Mouse (Mus musculus): ENCODE measurements around the gene Olfr331. TPM values are rescaled to one million over a fixed set of nuclear protein-coding genes. Genes with fewer than 3 reads are reported as not detected.
"Not testable (repeated sequence)": the region's sequence is repeated elsewhere in the genome, so short reads cannot be mapped to it uniquely, and the experiment has no call there.

Gene Olfr331
- total and polyA plus RNA-seq, 3 experiments: not detected

DNA sequence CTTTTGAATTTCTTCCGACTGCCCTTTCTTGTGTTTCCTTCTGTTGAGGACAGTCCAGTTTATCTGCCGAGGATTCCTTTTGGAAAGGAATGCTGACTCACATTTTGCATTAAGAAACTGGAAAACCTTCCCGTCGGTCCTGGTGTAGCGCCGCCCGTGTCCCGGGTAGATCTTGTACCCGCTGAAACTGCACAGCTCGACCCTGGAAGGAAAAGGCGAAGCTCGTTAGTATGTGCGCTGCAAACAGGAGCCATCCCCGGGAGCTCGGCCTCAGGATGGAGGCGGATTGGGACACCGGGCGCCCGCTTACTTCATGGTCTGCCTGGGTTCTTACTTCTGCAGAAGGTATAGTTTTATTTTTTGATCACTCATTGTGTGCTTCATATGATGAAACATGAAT is 6.7 kb upstream of the Olfr331 start:
- in situ Hi-C loops (cut with MboI; ENCODE audit: low pct_ligation_motif_present, low pct_unique_long_range_greater_than_20kb, low sequenced_read_pairs); H3K4me2 ChIP-seq (ENCODE audit: insufficient read depth, low read depth, poor library complexity, severe bottlenecking); dilution Hi-C loops (cut with MboI; ENCODE audit: extremely low pct_ligation_motif_present, extremely low pct_unique_long_range_greater_than_20kb, low sequenced_read_pairs); H3K79me2 ChIP-seq (replicated peaks; ENCODE audit: control insufficient read depth, extremely low read depth, insufficient read depth, poor library complexity, severe bottlenecking); H3K27ac ChIP-seq (ENCODE audit: insufficient read depth, low read depth); H3K9ac ChIP-seq (ENCODE audit: insufficient read depth, low read depth); H3K4me3 ChIP-seq (replicated peaks in 1 of 3; ENCODE audit: low read depth in 2 of 3, low read length in 2 of 3, poor library complexity in 1 of 3); H3K9me3 ChIP-seq (replicated peaks; ENCODE audit: low read length); H3K36me3 ChIP-seq (replicated peaks in 1 of 2; ENCODE audit: control insufficient read depth in 1 of 2, insufficient read depth in 1 of 2, low read length in 1 of 2); H3K4me1 ChIP-seq (ENCODE audit: control insufficient read depth in 1 of 2, insufficient read depth in 2 of 2); DNase-seq (ENCODE audit: extremely low read depth): not testable (repeated sequence)
- peaks cover 21% of the 10 kb centered on the region for H3K27me3 ChIP-seq (replicated peaks)

DNA sequence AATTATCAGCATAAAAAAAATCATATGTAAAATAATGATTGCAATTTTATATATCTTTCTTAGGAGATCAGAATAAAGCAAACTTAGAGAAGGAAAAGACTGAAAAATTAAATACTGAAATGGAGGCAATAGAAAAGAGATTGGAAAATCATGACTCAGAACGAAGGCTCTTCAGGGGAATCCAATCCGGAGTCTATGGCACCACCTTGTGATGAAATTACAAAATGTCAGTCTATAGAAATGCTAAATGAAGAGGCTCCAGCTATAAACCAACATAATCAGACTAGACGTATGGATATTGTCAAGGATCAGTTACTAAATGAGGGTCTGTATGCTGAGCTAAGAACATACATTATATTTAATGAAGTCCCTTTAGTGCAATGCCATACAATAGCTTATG is 3.1 kb downstream of the Olfr331 start:
- Histone ChIP-seq H3K4me3 (replicated peaks in 1 of 3; ENCODE audit: low read depth in 2 of 3, low read length in 2 of 3, poor library complexity in 1 of 3) (no peak overlapping the region), H3K9me3 (replicated peaks; ENCODE audit: low read length) (peaks cover 3% of the 10 kb centered on the region), H3K27me3 (replicated peaks) (peaks cover 61% of the 10 kb centered on the region), H3K27ac (ENCODE audit: insufficient read depth, low read depth) (no peak overlapping the region), H3K4me2 (ENCODE audit: insufficient read depth, low read depth, poor library complexity, severe bottlenecking) (no peak overlapping the region), H3K79me2 (replicated peaks; ENCODE audit: control insufficient read depth, extremely low read depth, insufficient read depth, poor library complexity, severe bottlenecking) (no peaks in the 10 kb centered on the region), H3K4me1 (ENCODE audit: control insufficient read depth in 1 of 2, insufficient read depth in 2 of 2) (no peaks in the 10 kb centered on the region), H3K9ac (ENCODE audit: insufficient read depth, low read depth) (no peak overlapping the region), H3K36me3 (replicated peaks in 1 of 2; ENCODE audit: control insufficient read depth in 1 of 2, insufficient read depth in 1 of 2, low read length in 1 of 2) (no peaks in the 10 kb centered on the region)
- in situ Hi-C loops (cut with MboI; ENCODE audit: low pct_ligation_motif_present, low pct_unique_long_range_greater_than_20kb, low sequenced_read_pairs) (no loop called here), dilution Hi-C loops (cut with MboI; ENCODE audit: extremely low pct_ligation_motif_present, extremely low pct_unique_long_range_greater_than_20kb, low sequenced_read_pairs) (no loop called here)
- peak; percentile 8 for DNase-seq (ENCODE audit: extremely low read depth)
- TF ChIP-seq ZC3H11A (IDR thresholded peaks at IDR 0.05; ENCODE audit: low read depth, low read length) (no peak), GABPA (IDR thresholded peaks at IDR 0.05; ENCODE audit: insufficient replicate concordance, low read depth, low read length) (no peak), MXI1 (IDR thresholded peaks at IDR 0.05; ENCODE audit: low read depth, low read length) (no peak), ZKSCAN1 (IDR thresholded peaks at IDR 0.05; ENCODE audit: borderline replicate concordance, low read depth, low read length) (no peak), MYC (IDR thresholded peaks at IDR 0.05; ENCODE audit: low read depth, low read length) (no peak), POLR2A (IDR thresholded peaks at IDR 0.05; ENCODE audit: low read depth, low read length) (no peak), CHD1 (IDR thresholded peaks at IDR 0.05; ENCODE audit: low read depth, low read length) (no peak), SMC3 (IDR thresholded peaks at IDR 0.05; ENCODE audit: low read depth, low read length) (peak; percentile 71), E2F4 (IDR thresholded peaks at IDR 0.05; ENCODE audit: insufficient replicate concordance, low read depth, low read length) (no peak), MAZ (IDR thresholded peaks at IDR 0.05; ENCODE audit: low read depth, low read length) (no peak), CHD2 (IDR thresholded peaks at IDR 0.05; ENCODE audit: low read length) (no peak), SIN3A (IDR thresholded peaks at IDR 0.05; ENCODE audit: low read length) (no peak), ELF1 (IDR thresholded peaks at IDR 0.05; ENCODE audit: low read depth, low read length) (no peak), CTCF (conservative IDR thresholded peaks at IDR 0.05 in 1 of 2, IDR thresholded peaks at IDR 0.05 in 1 of 2; ENCODE audit: low read depth in 2 of 2, low read length in 2 of 2) (peak in 1 of 2 experiments; percentile 74; a peak in 2 of 4 replicates), EP300 (IDR thresholded peaks at IDR 0.05; ENCODE audit: low read length) (no peak), TCF12 (IDR thresholded peaks at IDR 0.05; ENCODE audit: low read depth, low read length) (no peak), NRF1 (IDR thresholded peaks at IDR 0.05; ENCODE audit: low read depth, low read length) (no peak), KAT2A (IDR thresholded peaks at IDR 0.05; ENCODE audit: insufficient replicate concordance, low read length) (no peak), TBP (conservative IDR thresholded peaks at IDR 0.05; ENCODE audit: low read depth, low read length) (no peak), ZNF384 (IDR thresholded peaks at IDR 0.05; ENCODE audit: low read depth, low read length) (no peak), IRF4 (IDR thresholded peaks at IDR 0.05; ENCODE audit: low read depth, low read length) (peak; percentile 14; the same call in 1 of the 2 replicates), RAD21 (IDR thresholded peaks at IDR 0.05; ENCODE audit: low read depth, low read length) (peak; percentile 76), POLR2AphosphoS2 (IDR thresholded peaks at IDR 0.05; ENCODE audit: low read depth, low read length) (no peak)

All from CH12.LX (cell line).